Mouse (Mus musculus) lung, embryonic 16.5 days (tissue): ENCODE measurements at regions not wholly inside any gene's neighbourhood (a gene's known extent, or its start where the extent isn't known, plus 50 kb on each side); places are given as distances from the start of the nearest gene placed in this dataset.

ENCODE experiments used
- ATAC-seq: fragments of 200-750 bp; cut with Nextera tagmentation; 2 replicates; pipeline ENCODE4 v1.8.0; 2017; ENCODE audit warnings: low read depth, mild to moderate bottlenecking, moderate library complexity
- H3K27ac ChIP-seq: fragments of 300-500 bp; sonication (generic); 2 replicates; pipeline ENCODE4 v1.5.1; 2014; ENCODE audit warnings: mild to moderate bottlenecking, control low read depth, low read length
- H3K27me3 ChIP-seq: fragments of 300-500 bp; sonication (generic); 2 replicates; pipeline ENCODE4 v1.6.1; 2014; ENCODE audit warnings: low read depth, low read length, mixed read lengths; ENCODE audit not compliant: control insufficient read depth, insufficient read depth
- H3K36me3 ChIP-seq: fragments of 300-500 bp; sonication (generic); 2 replicates; pipeline ENCODE4 v1.6.1; 2014; ENCODE audit warnings: low read length; ENCODE audit not compliant: control insufficient read depth, insufficient read depth
- H3K4me1 ChIP-seq: fragments of 300-500 bp; sonication (generic); replicated peaks from 2 replicates; pipeline ENCODE4 v1.6.1; 2014; ENCODE audit warnings: low read length, mixed read lengths; ENCODE audit not compliant: control insufficient read depth, insufficient read depth
- H3K4me2 ChIP-seq: fragments of 300-500 bp; sonication (generic); 2 replicates; pipeline ENCODE4 v1.6.1; 2014; ENCODE audit warnings: low read depth, low read length, control low read depth
- H3K4me3 ChIP-seq: fragments of 300-500 bp; sonication (generic); 2 replicates; pipeline ENCODE4 v1.5.1; 2014; ENCODE audit warnings: mild to moderate bottlenecking, low read length, control low read depth
- H3K9ac ChIP-seq: fragments of 300-500 bp; sonication (generic); 2 replicates; pipeline ENCODE4 v1.6.1; 2014; ENCODE audit warnings: low read length, control low read depth
- H3K9me3 ChIP-seq: fragments of 300-500 bp; sonication (generic); 2 replicates; pipeline ENCODE4 v1.6.1; 2016; ENCODE audit warnings: low read length; ENCODE audit not compliant: control insufficient read depth
- WGBS: fragments of 180-500 bp; shearing (Covaris S2); extraction: QIAGEN DNeasy Blood & Tissue Kit; methylation state at CpG from one replicate; pipeline ENCODE4 v1.1.7; 2014; 5-methylcytosine and 5-hydroxymethylcytosine counted together

DNA sequence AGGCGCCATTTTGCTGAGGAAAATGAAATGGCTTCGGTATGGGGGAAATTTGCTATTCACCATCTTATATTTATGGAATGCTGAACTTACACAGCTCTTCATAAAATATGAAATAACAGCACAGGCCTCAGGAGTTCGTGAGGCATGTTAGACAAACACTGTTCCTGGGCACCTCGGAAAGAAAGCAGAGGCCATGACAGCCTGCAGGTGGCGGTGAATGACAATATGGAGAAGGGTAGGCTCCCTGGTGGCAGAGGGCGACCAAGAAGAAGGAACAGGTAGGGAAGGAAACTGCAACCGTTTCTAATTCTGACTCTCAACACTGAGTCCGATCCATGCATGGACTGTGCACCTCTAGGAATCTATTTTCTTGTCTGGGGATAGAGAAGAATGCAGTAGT, 553.6 kb upstream of the Tmpo start:
- Histone ChIP-seq H3K27me3 (no peaks in the 10 kb centered on the region), H3K27ac (no peak overlapping the region), H3K9ac (no peak overlapping the region), H3K4me3 (no peak overlapping the region), H3K9me3 (no peaks in the 10 kb centered on the region), H3K36me3 (no peaks in the 10 kb centered on the region), H3K4me1 (no peaks in the 10 kb centered on the region), H3K4me2 (no peak overlapping the region)
- WGBS, result 72% methylated on average over 8 of the region's 8 CpGs
- ATAC-seq, result no peak

DNA sequence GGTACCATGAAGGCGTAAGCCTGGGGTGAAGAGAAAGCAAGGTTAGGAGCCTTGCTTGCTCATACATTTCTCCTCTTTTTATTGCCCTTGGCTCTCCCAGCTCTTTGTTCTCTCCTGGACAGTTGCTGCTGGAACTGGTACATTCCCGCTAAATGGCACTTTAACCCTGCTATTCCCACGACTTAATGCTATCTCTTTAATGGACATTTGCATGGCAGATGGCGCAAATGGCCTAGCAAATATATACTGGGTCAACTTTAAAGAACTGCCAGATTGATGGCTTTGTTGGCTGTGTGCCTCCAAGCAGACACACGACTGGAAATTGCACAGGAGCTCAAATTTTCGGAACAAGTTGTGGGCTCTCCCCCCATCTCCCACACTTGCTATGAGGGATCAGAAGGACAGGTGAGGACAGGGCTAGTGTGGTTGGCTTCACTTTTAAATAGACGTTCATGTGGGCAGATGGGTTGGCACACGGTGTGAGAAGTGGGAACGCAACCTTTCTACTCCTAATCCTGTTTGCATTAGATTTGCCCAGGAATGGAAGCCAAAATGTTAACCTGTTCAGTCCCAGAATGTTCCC, 551.0 kb upstream of the Tmpo start:
- H3K9ac ChIP-seq, result no peak overlapping the region
- no peaks in the 10 kb centered on the region for H3K36me3 ChIP-seq
- no peak overlapping the region for H3K4me2 ChIP-seq
- no peaks in the 10 kb centered on the region for H3K9me3 ChIP-seq
- no peak overlapping the region for H3K4me3 ChIP-seq
- H3K4me1 ChIP-seq, result no peaks in the 10 kb centered on the region
- WGBS, result 52% methylated on average over 9 of the region's 9 CpGs
- no peaks in the 10 kb centered on the region for H3K27me3 ChIP-seq
- no peak overlapping the region for H3K27ac ChIP-seq
- ATAC-seq, result no peak

DNA sequence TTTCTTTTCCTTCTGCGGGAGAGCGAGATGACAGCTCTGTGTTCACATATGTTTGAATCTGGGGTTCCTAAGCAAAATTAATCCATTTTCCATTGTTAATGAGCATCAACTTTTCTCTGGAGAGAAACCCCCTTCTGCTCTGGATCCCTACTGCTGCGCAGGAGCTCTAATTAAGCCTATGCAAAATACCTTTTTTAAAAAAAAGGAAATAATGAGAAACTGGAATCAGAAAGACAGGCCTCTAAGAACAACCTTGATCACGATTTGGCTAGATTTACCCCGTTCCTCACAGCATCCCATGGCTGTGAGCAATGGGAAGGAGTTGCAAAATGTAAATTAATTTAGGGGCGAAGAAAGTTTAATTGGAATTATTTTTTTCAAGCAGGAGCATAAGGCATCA, 548.9 kb upstream of the Tmpo start:
- H3K4me1 ChIP-seq, result no peaks in the 10 kb centered on the region
- no peak overlapping the region for H3K4me3 ChIP-seq
- 86% methylated on average over 6 of the region's 6 CpGs for WGBS
- no peak for ATAC-seq
- H3K27me3 ChIP-seq, result no peaks in the 10 kb centered on the region
- no peaks in the 10 kb centered on the region for H3K36me3 ChIP-seq
- H3K4me2 ChIP-seq, result no peak overlapping the region
- H3K9ac ChIP-seq, result no peak overlapping the region
- H3K9me3 ChIP-seq, result no peaks in the 10 kb centered on the region
- H3K27ac ChIP-seq, result no peak overlapping the region

DNA sequence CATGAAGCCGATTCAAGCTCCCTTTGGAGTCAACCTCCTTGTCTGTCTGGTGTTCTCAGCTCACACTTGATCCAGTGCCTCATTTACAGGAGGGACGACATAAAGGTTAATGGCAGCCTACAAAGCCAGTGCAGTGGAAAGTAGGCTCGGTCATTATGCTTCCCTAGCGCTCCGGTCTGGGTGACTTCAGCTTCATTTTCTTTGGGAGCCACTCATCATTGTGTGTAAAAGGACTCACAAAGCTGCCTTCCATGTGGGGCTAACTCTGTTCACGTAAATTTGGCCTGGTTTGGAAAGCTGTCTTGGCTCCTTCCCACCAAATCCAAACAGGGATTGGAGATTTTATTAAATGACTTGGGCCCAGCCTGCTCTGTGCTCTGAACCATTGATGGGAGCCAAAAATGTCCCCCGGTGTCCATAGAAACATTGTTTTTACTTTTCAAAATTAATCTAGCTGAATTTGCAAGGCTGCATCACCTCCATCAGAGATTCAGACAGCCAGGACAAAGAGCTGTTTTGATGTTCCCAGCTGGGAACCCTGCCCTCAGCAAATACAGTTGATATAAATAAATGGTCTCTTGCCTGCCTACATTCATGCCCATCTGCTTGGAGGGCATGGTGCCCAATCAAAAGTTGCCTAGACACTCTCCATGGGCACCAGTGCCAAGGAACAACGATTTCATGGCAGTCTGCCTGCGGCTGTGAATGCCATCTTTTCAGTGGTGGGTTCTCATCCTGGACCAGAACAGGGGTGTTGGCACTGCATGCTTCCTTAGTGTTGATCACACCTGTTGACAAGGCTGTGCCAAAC, 538.7 kb upstream of the Tmpo start:
- H3K4me2 ChIP-seq, result no peak overlapping the region
- no peak overlapping the region for H3K27ac ChIP-seq
- no peaks in the 10 kb centered on the region for H3K36me3 ChIP-seq
- H3K9me3 ChIP-seq, result no peaks in the 10 kb centered on the region
- H3K27me3 ChIP-seq, result no peaks in the 10 kb centered on the region
- H3K9ac ChIP-seq, result no peak overlapping the region
- no peak overlapping the region for H3K4me3 ChIP-seq
- no peak for ATAC-seq
- no peaks in the 10 kb centered on the region for H3K4me1 ChIP-seq
- 83% methylated on average over 9 of the region's 9 CpGs for WGBS

DNA sequence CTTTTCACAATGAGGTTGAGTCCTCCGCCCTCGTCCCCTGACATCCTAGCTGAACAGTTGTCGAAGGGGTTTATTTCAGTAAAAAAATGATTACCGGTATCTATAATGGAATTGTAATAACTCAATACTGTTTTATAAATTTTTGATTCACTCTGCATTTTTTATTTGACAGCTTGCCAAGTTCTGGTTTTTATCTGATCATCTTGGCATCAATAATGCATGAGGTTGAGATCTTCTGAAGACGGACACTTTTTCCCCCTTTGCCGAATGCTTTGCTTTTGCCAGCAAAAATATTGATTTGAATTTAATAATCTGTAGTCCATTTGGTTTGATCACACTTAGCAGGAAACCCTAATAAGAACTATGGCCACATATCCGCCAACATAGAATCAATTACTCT, 535.5 kb upstream of the Tmpo start:
- no peak overlapping the region for H3K4me3 ChIP-seq
- no peaks in the 10 kb centered on the region for H3K4me1 ChIP-seq
- H3K27ac ChIP-seq, result no peak overlapping the region
- no peak overlapping the region for H3K9ac ChIP-seq
- H3K9me3 ChIP-seq, result no peaks in the 10 kb centered on the region
- no peak overlapping the region for H3K4me2 ChIP-seq
- no peaks in the 10 kb centered on the region for H3K36me3 ChIP-seq
- ATAC-seq, result no peak
- WGBS, result 81% methylated on average over 7 of the region's 7 CpGs
- H3K27me3 ChIP-seq, result no peaks in the 10 kb centered on the region

DNA sequence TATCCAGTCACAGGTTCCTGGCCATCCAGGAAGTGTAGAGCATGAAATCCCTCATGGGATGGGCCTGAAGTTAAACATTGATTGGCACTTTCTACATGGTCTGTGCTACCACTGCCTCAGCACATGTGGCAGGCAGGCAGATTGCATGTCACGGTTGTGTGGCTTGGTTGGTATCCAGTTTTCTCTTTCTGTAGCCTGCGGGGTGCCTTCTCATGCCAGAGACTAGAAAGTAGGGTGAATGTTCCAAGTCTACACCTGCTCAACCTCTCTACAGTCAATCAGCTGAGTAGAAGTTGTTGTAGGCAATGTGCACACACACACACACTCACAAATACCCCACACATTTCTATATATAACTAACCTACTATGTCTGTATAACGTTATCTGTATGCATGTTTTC, 533.5 kb upstream of the Tmpo start:
- no peaks in the 10 kb centered on the region for H3K4me1 ChIP-seq

DNA sequence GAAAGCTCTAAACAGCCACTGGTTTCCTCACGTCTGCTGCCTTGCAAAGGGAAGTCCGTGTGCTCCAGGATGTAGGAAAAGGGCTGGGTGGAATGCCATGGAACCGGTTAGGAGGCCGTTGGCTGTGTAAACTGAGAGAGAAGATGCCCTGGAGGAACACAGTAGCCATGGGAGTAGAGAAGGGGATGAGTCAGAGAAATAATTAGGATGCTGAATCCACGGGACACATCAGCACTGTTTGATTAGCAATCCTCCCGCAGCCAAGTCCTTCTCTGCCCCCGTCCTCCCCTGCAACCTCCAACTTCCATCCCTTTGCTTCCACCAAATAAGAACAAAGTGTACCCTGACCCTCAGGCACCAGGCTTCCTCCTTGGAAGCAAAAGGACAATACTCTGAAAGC, 532.4 kb upstream of the Tmpo start:
- no peak overlapping the region for H3K4me2 ChIP-seq
- H3K4me1 ChIP-seq, result no peaks in the 10 kb centered on the region
- no peak overlapping the region for H3K4me3 ChIP-seq
- H3K9ac ChIP-seq, result no peak overlapping the region
- H3K36me3 ChIP-seq, result no peaks in the 10 kb centered on the region
- H3K27me3 ChIP-seq, result no peaks in the 10 kb centered on the region
- no peak for ATAC-seq
- 35% methylated on average over 7 of the region's 7 CpGs for WGBS
- no peak overlapping the region for H3K27ac ChIP-seq
- no peaks in the 10 kb centered on the region for H3K9me3 ChIP-seq

More for the DNA sequence above, 533.5 kb upstream of the Tmpo start:
- Histone ChIP-seq H3K27me3 (no peaks in the 10 kb centered on the region), H3K4me2 (no peak overlapping the region), H3K4me3 (no peak overlapping the region), H3K9ac (no peak overlapping the region), H3K9me3 (no peaks in the 10 kb centered on the region), H3K27ac (no peak overlapping the region), H3K36me3 (no peaks in the 10 kb centered on the region)
- no peak for ATAC-seq
- WGBS, result 82% methylated on average over 3 of the region's 3 CpGs

DNA sequence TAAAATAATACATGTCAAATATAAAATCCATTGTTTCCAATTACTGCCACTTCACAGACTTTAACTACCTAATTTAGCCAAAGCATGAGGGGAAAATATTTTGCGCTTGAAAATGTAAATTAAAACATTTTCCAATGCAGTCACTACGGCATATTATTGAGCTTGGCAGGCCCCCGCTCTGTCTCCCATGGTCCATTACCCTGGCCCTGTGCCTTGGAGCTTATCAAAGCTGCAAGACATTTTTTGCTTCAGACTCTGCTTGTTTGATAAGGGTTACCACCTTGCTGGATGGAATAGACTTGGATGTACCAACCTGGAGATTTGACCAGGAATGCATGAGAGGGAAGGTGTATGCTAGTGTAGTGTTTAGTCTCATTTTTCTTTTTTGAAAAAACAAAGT, 525.7 kb upstream of the Tmpo start:
- H3K9ac ChIP-seq, result no peak overlapping the region
- 84% methylated on average over 3 of the region's 3 CpGs for WGBS
- H3K4me2 ChIP-seq, result no peak overlapping the region
- no peak overlapping the region for H3K4me3 ChIP-seq
- no peak overlapping the region for H3K27ac ChIP-seq
- ATAC-seq, result no peak
- no peaks in the 10 kb centered on the region for H3K4me1 ChIP-seq
- no peaks in the 10 kb centered on the region for H3K27me3 ChIP-seq
- no peaks in the 10 kb centered on the region for H3K36me3 ChIP-seq
- no peaks in the 10 kb centered on the region for H3K9me3 ChIP-seq

DNA sequence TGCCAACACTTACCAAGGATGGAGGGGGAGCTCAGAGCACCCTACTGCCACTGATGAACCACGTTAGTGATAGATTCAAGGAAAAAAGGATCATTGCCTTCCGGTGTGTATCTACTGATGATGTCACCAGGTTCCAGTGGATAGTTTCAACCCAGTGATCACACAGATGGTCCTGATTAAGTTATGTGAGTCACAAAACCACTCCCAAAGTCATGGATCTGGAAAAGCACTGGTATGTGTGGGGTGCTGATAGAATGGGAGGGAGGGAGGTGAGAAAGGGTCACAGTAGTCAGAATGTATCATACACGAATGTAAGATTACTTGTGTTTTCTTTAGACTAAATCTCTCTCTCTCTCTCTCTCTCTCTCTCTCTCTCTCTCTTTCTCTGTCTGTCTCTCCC, 523.6 kb upstream of the Tmpo start:
- Histone ChIP-seq H3K9ac (no peak overlapping the region), H3K4me1 (no peaks in the 10 kb centered on the region), H3K4me3 (no peak overlapping the region), H3K4me2 (no peak overlapping the region), H3K27me3 (no peaks in the 10 kb centered on the region), H3K36me3 (no peaks in the 10 kb centered on the region), H3K9me3 (no peaks in the 10 kb centered on the region), H3K27ac (no peak overlapping the region)
- 48% methylated on average over 3 of the region's 3 CpGs for WGBS
- ATAC-seq, result no peak
